Mouse (Mus musculus) E14TG2a.4 (cell line): ENCODE measurements around the gene Cux2.

Experiments used
- H3K27me3 ChIP-seq: 2 replicates; pipeline ENCODE4 v1.6.1; 2014; ENCODE audit warnings: low read length, control low read depth; ENCODE audit not compliant: insufficient read depth
- H3K36me3 ChIP-seq: 2 replicates; pipeline ENCODE4 v1.6.1; 2014; ENCODE audit warnings: low read length, control low read depth; ENCODE audit not compliant: insufficient read depth
- H3K4me1 ChIP-seq: replicated peaks from 2 replicates; pipeline ENCODE4 v1.6.1; 2014; ENCODE audit warnings: low read depth, low read length, control low read depth
- H3K4me3 ChIP-seq: replicated peaks from 2 replicates; pipeline ENCODE4 v1.5.1; 2014; ENCODE audit warnings: mild to moderate bottlenecking, low read length
- H3K9me3 ChIP-seq: 2 replicates; pipeline ENCODE4 v1.6.1; 2014; ENCODE audit warnings: low read length, control low read depth
- CTCF ChIP-seq: conservative IDR thresholded peaks from 2 replicates; pipeline ENCODE4 v1.5.1; 2014; ENCODE audit warnings: low read length
- NANOG ChIP-seq: IDR thresholded peaks from 2 replicates; pipeline ENCODE4 v1.6.1; 2014; ENCODE audit warnings: borderline replicate concordance, low read length, mixed read lengths
- POU5F1 ChIP-seq: IDR thresholded peaks from 2 replicates; pipeline ENCODE4 v1.6.1; 2014; ENCODE audit warnings: low read length, borderline replicate concordance

Gene Cux2

GRCm38 (mm10) chr5:121832376-121833155, 217.3 kb downstream of the Cux2 start:
- TF ChIP-seq NANOG: no peak
- TF ChIP-seq POU5F1: no peak
- TF ChIP-seq CTCF: no peak

GRCm38 (mm10) chr5:121831002-121831601, 218.8 kb downstream of the Cux2 start:
- H3K4me1 ChIP-seq: peaks cover 64% of the 10 kb centered on the region
- H3K9me3 ChIP-seq: no peaks in the 10 kb centered on the region
- peaks cover 39% of the 10 kb centered on the region for H3K36me3 ChIP-seq
- no peak for TF ChIP-seq POU5F1
- TF ChIP-seq NANOG: no peak
- TF ChIP-seq CTCF: no peak
- H3K4me3 ChIP-seq: no peak overlapping the region
- peaks cover 55% of the 10 kb centered on the region for H3K27me3 ChIP-seq

More at GRCm38 (mm10) chr5:121832376-121833155, 217.3 kb downstream of the Cux2 start:
- Histone ChIP-seq H3K4me1 (peaks cover 59% of the 10 kb centered on the region), H3K4me3 (no peak overlapping the region), H3K27me3 (peaks cover 51% of the 10 kb centered on the region), H3K36me3 (peaks cover 25% of the 10 kb centered on the region), H3K9me3 (no peaks in the 10 kb centered on the region)

GRCm38 (mm10) chr5:121828491-121829432, 221.1 kb downstream of the Cux2 start:
- Histone ChIP-seq H3K36me3 (peaks cover 63% of the 10 kb centered on the region), H3K9me3 (no peaks in the 10 kb centered on the region), H3K4me1 (peaks cover 50% of the 10 kb centered on the region), H3K27me3 (peaks cover 37% of the 10 kb centered on the region), H3K4me3 (peak overlapping the region; percentile 80)
- TF ChIP-seq POU5F1 (no peak), CTCF (no peak), NANOG (no peak)

- H3K4me3 ChIP-seq: peak overlapping the region; percentile 80
- TF ChIP-seq POU5F1 (no peak), NANOG (no peak), CTCF (no peak)
- H3K27me3 ChIP-seq: peaks cover 34% of the 10 kb centered on the region
- peaks cover 72% of the 10 kb centered on the region for H3K36me3 ChIP-seq
- H3K9me3 ChIP-seq: no peaks in the 10 kb centered on the region
- peaks cover 45% of the 10 kb centered on the region for H3K4me1 ChIP-seq
Observed at GRCm38 (mm10) chr5:121827876-121828275, 222.0 kb downstream of the Cux2 start.

GRCm38 (mm10) chr5:121825606-121826005, 224.3 kb downstream of the Cux2 start:
- Histone ChIP-seq H3K9me3 (no peaks in the 10 kb centered on the region), H3K4me3 (no peak overlapping the region), H3K27me3 (peaks cover 30% of the 10 kb centered on the region), H3K4me1 (peaks cover 42% of the 10 kb centered on the region), H3K36me3 (peaks cover 77% of the 10 kb centered on the region)
- no peak for TF ChIP-seq POU5F1
- TF ChIP-seq CTCF: no peak
- TF ChIP-seq NANOG: no peak

GRCm38 (mm10) chr5:121824121-121824520, 225.8 kb downstream of the Cux2 start:
- Histone ChIP-seq H3K36me3 (peaks cover 92% of the 10 kb centered on the region), H3K9me3 (no peaks in the 10 kb centered on the region), H3K4me3 (no peak overlapping the region), H3K4me1 (peaks cover 42% of the 10 kb centered on the region), H3K27me3 (peaks cover 17% of the 10 kb centered on the region)
- no peak for TF ChIP-seq POU5F1
- TF ChIP-seq NANOG: no peak
- TF ChIP-seq CTCF: no peak

GRCm38 (mm10) chr5:121823668-121824067, 226.2 kb downstream of the Cux2 start:
- H3K9me3 ChIP-seq: no peaks in the 10 kb centered on the region
- peaks cover 13% of the 10 kb centered on the region for H3K27me3 ChIP-seq
- H3K4me3 ChIP-seq: no peak overlapping the region
- H3K4me1 ChIP-seq: peaks cover 43% of the 10 kb centered on the region
- TF ChIP-seq POU5F1 (no peak), CTCF (no peak), NANOG (no peak)
- peaks cover 96% of the 10 kb centered on the region for H3K36me3 ChIP-seq

GRCm38 (mm10) chr5:121822786-121823505, 227.0 kb downstream of the Cux2 start:
- peaks cover 100% of the 10 kb centered on the region for H3K36me3 ChIP-seq
- peaks cover 8% of the 10 kb centered on the region for H3K27me3 ChIP-seq
- no peak overlapping the region for H3K4me3 ChIP-seq
- no peak for TF ChIP-seq NANOG
- TF ChIP-seq CTCF: no peak
- TF ChIP-seq POU5F1: no peak
- no peaks in the 10 kb centered on the region for H3K9me3 ChIP-seq
- peaks cover 46% of the 10 kb centered on the region for H3K4me1 ChIP-seq
